Mouse (Mus musculus): ENCODE data around the gene Hoxc13. TPM values are rescaled to one million over a fixed set of nuclear protein-coding genes. Genes with fewer than 3 reads are reported as not detected.

The Hoxc13 gene
- total RNA-seq, 2 experiments from 2014 or later: not detected

GRCm38 (mm10) chr15:102976171-102976570 is 55.3 kb downstream of the Hoxc13 start, which contains the start of gene Hoxc9:
Gene Hoxc9 (plus strand): TSS chr15:102976439.
- intact Hi-C loops (cut with DNase I): no loop called here
- no peak for DNase-seq (ENCODE audit: extremely low spot score in 1 of 2, low spot score in 2 of 2)

- no peak for DNase-seq (ENCODE audit: extremely low spot score in 1 of 2, low spot score in 2 of 2)
- intact Hi-C loops (cut with DNase I): no loop called here
Measured at GRCm38 (mm10) chr15:102976631-102977422, 55.9 kb downstream of the Hoxc13 start.

- intact Hi-C loops (cut with DNase I): no loop called here
- no peak for DNase-seq (ENCODE audit: extremely low spot score in 1 of 2, low spot score in 2 of 2)
Measured at GRCm38 (mm10) chr15:102977423-102977974, 56.6 kb downstream of the Hoxc13 start.

Small RNA genes lying within 50 kb of the gene (microRNA-seq; reads per million reads assigned to microRNA genes)
- not detected for gene Mir196a-2

Other genes starting within 250 kb of the Hoxc13 start
- gene Atp5g2, start 248.8 kb upstream of the Hoxc13 start, total RNA-seq (2021): 1 to 10 TPM; 9.7 to 9.8 TPM
- gene Calcoco1, start 198.9 kb upstream of the Hoxc13 start, total RNA-seq (2021): 10 to 100 TPM; 44.3 to 46.7 TPM
- gene Hoxc12, start 15.7 kb downstream of the Hoxc13 start, total RNA-seq (2021): not detected
- gene Hoxc11, start 33.3 kb downstream of the Hoxc13 start, total RNA-seq (2021): not detected
- gene Hoxc10, start 45.7 kb downstream of the Hoxc13 start, total RNA-seq (2021): not detected
- gene Hoxc5, start 46.3 kb downstream of the Hoxc13 start, total RNA-seq (2021): not detected
- gene Hoxc9, start 55.3 kb downstream of the Hoxc13 start, total RNA-seq (2021): not detected
- not detected for gene Hoxc8, start 69.5 kb downstream of the Hoxc13 start, total RNA-seq (2021)
- not detected for gene Hoxc6, start 77.2 kb downstream of the Hoxc13 start, total RNA-seq (2021)
- gene Hoxc4, start 97.8 kb downstream of the Hoxc13 start, total RNA-seq (2021): not detected
- gene Smug1, start 246.0 kb downstream of the Hoxc13 start, total RNA-seq (2021): 10 to 100 TPM; 17.5 to 18.2 TPM